Mouse (Mus musculus) liver, embryonic 15.5 days (tissue): ENCODE measurements around the gene Gm39566. TPM values are rescaled to one million over a fixed set of nuclear protein-coding genes. Genes with fewer than 3 reads are reported as not detected.
"Not testable (repeated sequence)": the region's sequence is repeated elsewhere in the genome, so short reads cannot be mapped to it uniquely, and the experiment has no call there.

Experiments
- ATAC-seq: fragments of 200-750 bp; cut with Nextera tagmentation; 2 replicates; pipeline ENCODE4 v1.8.0; 2017; ENCODE audit warnings: moderate number of reproducible peaks, mild to moderate bottlenecking, moderate library complexity; ENCODE audit not compliant: insufficient read depth
- H3K27ac ChIP-seq: fragments of 300-500 bp; sonication (generic); replicated peaks from 2 replicates; pipeline ENCODE4 v1.5.1; 2015; ENCODE audit warnings: mild to moderate bottlenecking, inconsistent platforms
- H3K27me3 ChIP-seq: fragments of 300-500 bp; sonication (generic); 2 replicates; pipeline ENCODE4 v1.6.1; 2015; ENCODE audit warnings: mild to moderate bottlenecking, inconsistent platforms
- H3K36me3 ChIP-seq: fragments of 300-500 bp; sonication (generic); replicated peaks from 2 replicates; pipeline ENCODE4 v1.6.1; 2015; ENCODE audit warnings: moderate library complexity, mild to moderate bottlenecking, inconsistent platforms
- H3K4me1 ChIP-seq: fragments of 300-500 bp; sonication (generic); replicated peaks from 2 replicates; pipeline ENCODE4 v1.6.1; 2015; ENCODE audit warnings: inconsistent platforms
- H3K4me2 ChIP-seq: fragments of 300-500 bp; sonication (generic); 2 replicates; pipeline ENCODE4 v1.6.1; 2015; ENCODE audit warnings: moderate library complexity, mild to moderate bottlenecking, inconsistent platforms
- H3K4me3 ChIP-seq: fragments of 300-500 bp; sonication (generic); replicated peaks from 2 replicates; pipeline ENCODE4 v1.5.1; 2015; ENCODE audit warnings: mild to moderate bottlenecking, inconsistent platforms
- H3K9ac ChIP-seq: fragments of 300-500 bp; sonication (generic); 2 replicates; pipeline ENCODE4 v1.6.1; 2015; ENCODE audit warnings: moderate library complexity, mild to moderate bottlenecking, inconsistent platforms
- H3K9me3 ChIP-seq: fragments of 300-500 bp; sonication (generic); replicated peaks from 2 replicates; pipeline ENCODE4 v1.6.1; 2016; ENCODE audit warnings: inconsistent platforms
- WGBS: fragments of 180-500 bp; shearing (Covaris S2); methylation state at CpG from one replicate; pipeline ENCODE4 v1.1.7; 2015; ENCODE audit warnings: mixed read lengths; ENCODE audit not compliant: insufficient replicate concordance; 5-methylcytosine and 5-hydroxymethylcytosine counted together
- polyA plus RNA-seq: library from polyadenylated mRNA; unstranded; fragments of >200 nt; fragmentation: Nextera tagmentation; extraction: Ambion mirVana; gene quantifications from 2 replicates; pipeline ENCODE4 v1.2.1, GENCODE M21; 2015

The Gm39566 gene
- not detected in 2 replicates for polyA plus RNA-seq

- no peaks in the 10 kb centered on the region for H3K9me3 ChIP-seq
- no peak for ATAC-seq
- no peaks in the 10 kb centered on the region for H3K36me3 ChIP-seq
- H3K27ac ChIP-seq, result no peak within 1 kb of the TSS
- peaks cover 51% of the 10 kb centered on the region for H3K27me3 ChIP-seq
- H3K4me1 ChIP-seq, result no peaks in the 10 kb centered on the region
- no peak within 1 kb of the TSS for H3K4me3 ChIP-seq
- 47% methylated on average over 10 of the region's 10 CpGs for WGBS
- no peak within 1 kb of the TSS for H3K4me2 ChIP-seq
- H3K9ac ChIP-seq, result no peak within 1 kb of the TSS
Measured at GRCm38 (mm10) chr11:69815155-69815554, at the start of gene Gm39566. Gm39566 (minus strand) TSS chr11:69815298.

GRCm38 (mm10) chr11:69864138-69864860 is 49.2 kb upstream of the Gm39566 start:
- H3K4me3 ChIP-seq, result no peak overlapping the region
- peak; percentile 51; the same call in 1 of the 2 replicates for ATAC-seq
- peaks cover 7% of the 10 kb centered on the region; the same call in 1 of the 2 replicates for H3K27me3 ChIP-seq
- peaks cover 59% of the 10 kb centered on the region for H3K4me1 ChIP-seq
- H3K27ac ChIP-seq, result peak overlapping the region; percentile 81
- H3K9ac ChIP-seq, result peak overlapping the region; percentile 22
- no peaks in the 10 kb centered on the region for H3K9me3 ChIP-seq
- peak overlapping the region; percentile 48 for H3K4me2 ChIP-seq
- no peaks in the 10 kb centered on the region for H3K36me3 ChIP-seq
- WGBS, result 23% methylated on average over 8 of the region's 8 CpGs

GRCm38 (mm10) chr11:69863729-69864128 is 48.6 kb upstream of the Gm39566 start:
- Histone ChIP-seq H3K9ac (peak overlapping the region; percentile 22; the same call in 1 of the 2 replicates), H3K27me3 (peaks cover 13% of the 10 kb centered on the region), H3K4me2 (peak overlapping the region; percentile 48), H3K27ac (peak overlapping the region; percentile 81), H3K4me1 (peaks cover 57% of the 10 kb centered on the region)
- H3K36me3 ChIP-seq, H3K4me3 ChIP-seq, H3K9me3 ChIP-seq: not testable (repeated sequence)
- ATAC-seq, result peak; percentile 56
- 68% methylated on average over 3 of the region's 3 CpGs for WGBS

GRCm38 (mm10) chr11:69858113-69858998 is 43.3 kb upstream of the Gm39566 start, which contains the start of gene Tnk1:
Tnk1 (minus strand) TSS chr11:69858730.
- no peaks in the 10 kb centered on the region for H3K36me3 ChIP-seq
- peaks cover 43% of the 10 kb centered on the region for H3K4me1 ChIP-seq
- no peak within 1 kb of the TSS for H3K9ac ChIP-seq
- no peak for ATAC-seq
- H3K4me3 ChIP-seq, result no peak within 1 kb of the TSS
- H3K27ac ChIP-seq, result no peak within 1 kb of the TSS
- no peaks in the 10 kb centered on the region for H3K9me3 ChIP-seq
- WGBS, result 44% methylated on average over 30 of the region's 30 CpGs
- H3K27me3 ChIP-seq, result peaks cover 25% of the 10 kb centered on the region
- H3K4me2 ChIP-seq, result 0 out of 2 replicates have a peak within 1 kb of the TSS, but pooled peaks have one; percentile 15

- 33% methylated on average over 16 of the region's 16 CpGs for WGBS
- ATAC-seq, result peak; percentile 18
Measured at GRCm38 (mm10) chr11:69855347-69855746, 40.2 kb upstream of the Gm39566 start.

GRCm38 (mm10) chr11:69854680-69855079 is 39.6 kb upstream of the Gm39566 start:
- ATAC-seq, result no peak
- Histone ChIP-seq H3K4me3 (peak overlapping the region; percentile 29), H3K4me1 (peaks cover 73% of the 10 kb centered on the region)

More at GRCm38 (mm10) chr11:69855347-69855746, 40.2 kb upstream of the Gm39566 start:
- Histone ChIP-seq H3K4me3 (peak overlapping the region; percentile 29; the same call in 1 of the 2 replicates), H3K9ac (peak overlapping the region; percentile 54), H3K27ac (peak overlapping the region; percentile 97), H3K4me2 (peak overlapping the region; percentile 61), H3K9me3 (no peaks in the 10 kb centered on the region), H3K4me1 (peaks cover 66% of the 10 kb centered on the region), H3K27me3 (peaks cover 25% of the 10 kb centered on the region), H3K36me3 (peaks cover 27% of the 10 kb centered on the region)

GRCm38 (mm10) chr11:69853994-69854393 is 38.9 kb upstream of the Gm39566 start:
- 14% methylated on average over 7 of the region's 7 CpGs for WGBS
- H3K9ac ChIP-seq, result peak overlapping the region; percentile 54
- H3K4me1 ChIP-seq, result peaks cover 80% of the 10 kb centered on the region
- H3K27ac ChIP-seq, result peak overlapping the region; percentile 97
- peak overlapping the region; percentile 65 for H3K4me2 ChIP-seq
- peaks cover 15% of the 10 kb centered on the region for H3K27me3 ChIP-seq
- ATAC-seq, result peak; percentile 94
- H3K9me3 ChIP-seq, result no peaks in the 10 kb centered on the region
- peak overlapping the region; percentile 34 for H3K4me3 ChIP-seq
- H3K36me3 ChIP-seq, result peaks cover 40% of the 10 kb centered on the region

More at GRCm38 (mm10) chr11:69854680-69855079, 39.6 kb upstream of the Gm39566 start:
- H3K36me3 ChIP-seq, result peaks cover 33% of the 10 kb centered on the region
- no peaks in the 10 kb centered on the region for H3K9me3 ChIP-seq
- peaks cover 22% of the 10 kb centered on the region for H3K27me3 ChIP-seq
- H3K27ac ChIP-seq, result peak overlapping the region; percentile 97
- WGBS, result 61% methylated on average over 10 of the region's 10 CpGs
- peak overlapping the region; percentile 54 for H3K9ac ChIP-seq
- H3K4me2 ChIP-seq, result peak overlapping the region; percentile 61

- peaks cover 55% of the 10 kb centered on the region for H3K36me3 ChIP-seq
- 38% methylated on average over 8 of the region's 8 CpGs for WGBS
- H3K9ac ChIP-seq, result no peak overlapping the region
- no peak overlapping the region for H3K4me3 ChIP-seq
- H3K4me1 ChIP-seq, result peaks cover 97% of the 10 kb centered on the region
- peak overlapping the region; percentile 11 for H3K4me2 ChIP-seq
- H3K27ac ChIP-seq, result peak overlapping the region; percentile 97
- H3K9me3 ChIP-seq, result no peaks in the 10 kb centered on the region
- no peak for ATAC-seq
- H3K27me3 ChIP-seq, result no peaks in the 10 kb centered on the region
Measured at GRCm38 (mm10) chr11:69850754-69851153, 35.7 kb upstream of the Gm39566 start.

- WGBS, result 80% methylated on average over 15 of the region's 15 CpGs
- Histone ChIP-seq H3K4me1 (peaks cover 96% of the 10 kb centered on the region), H3K27ac (peak overlapping the region; percentile 97)
Measured at GRCm38 (mm10) chr11:69849884-69850283, 34.8 kb upstream of the Gm39566 start.

GRCm38 (mm10) chr11:69849128-69849527 is 34.0 kb upstream of the Gm39566 start:
- Histone ChIP-seq H3K4me1 (peaks cover 90% of the 10 kb centered on the region), H3K27me3 (no peaks in the 10 kb centered on the region), H3K4me3 (no peak overlapping the region), H3K27ac (peak overlapping the region; percentile 97), H3K36me3 (peaks cover 55% of the 10 kb centered on the region), H3K9me3 (no peaks in the 10 kb centered on the region), H3K4me2 (0 out of 2 replicates have a peak overlapping the region, but pooled peaks have one; percentile 94), H3K9ac (no peak overlapping the region)
- no peak for ATAC-seq
- 71% methylated on average over 9 of the region's 9 CpGs for WGBS

More at GRCm38 (mm10) chr11:69849884-69850283, 34.8 kb upstream of the Gm39566 start:
- no peaks in the 10 kb centered on the region for H3K27me3 ChIP-seq
- H3K4me3 ChIP-seq, result no peak overlapping the region
- peaks cover 55% of the 10 kb centered on the region for H3K36me3 ChIP-seq
- no peaks in the 10 kb centered on the region for H3K9me3 ChIP-seq
- 0 out of 2 replicates have a peak overlapping the region, but pooled peaks have one; percentile 11 for H3K4me2 ChIP-seq
- no peak overlapping the region for H3K9ac ChIP-seq
- no peak for ATAC-seq
